Mouse (Mus musculus) heart, adult 2 months (tissue): Measurements from ENCODE around the gene P2ry2. TPM values are rescaled to one million over a fixed set of nuclear protein-coding genes. Genes with fewer than 3 reads are reported as not detected.

Experiments
- DNase-seq, 2 experiments: peaks; one replicate each; pipeline ENCODE4 v3.0.0; 2021
- H3K27ac ChIP-seq: fragments of 200-600 bp; 2 replicates; pipeline ENCODE4 v1.8.1; 2022
- H3K27me3 ChIP-seq: fragments of 200-500 bp; 2 replicates; pipeline ENCODE4 v1.6.1; 2012; ENCODE audit warnings: mild to moderate bottlenecking, low read length, inconsistent platforms, mixed read lengths; ENCODE audit not compliant: control insufficient read depth, insufficient read depth
- H3K36me3 ChIP-seq: fragments of 200-500 bp; 2 replicates; pipeline ENCODE4 v1.6.1; 2012; ENCODE audit warnings: low read length, inconsistent platforms; ENCODE audit not compliant: control insufficient read depth, insufficient read depth
- H3K4me1 ChIP-seq: fragments of 200-500 bp; 2 replicates; pipeline ENCODE4 v1.6.1; 2011; ENCODE audit warnings: low read length; ENCODE audit not compliant: control insufficient read depth, insufficient read depth
- H3K4me3 ChIP-seq: fragments of 200-600 bp; 2 replicates; pipeline ENCODE4 v1.8.1; 2022
- H3K79me2 ChIP-seq: fragments of 200-500 bp; replicated peaks from 2 replicates; pipeline ENCODE4 v1.6.1; 2012; ENCODE audit warnings: mild to moderate bottlenecking, inconsistent platforms, low read length, moderate library complexity, mixed read lengths; ENCODE audit not compliant: control insufficient read depth, insufficient read depth
- H3K9ac ChIP-seq: fragments of 200-500 bp; 2 replicates; pipeline ENCODE4 v1.6.1; 2012; ENCODE audit warnings: low read depth, mild to moderate bottlenecking, control low read depth, inconsistent platforms, low read length, mixed read lengths
- CTCF ChIP-seq: fragments of 200-600 bp; IDR thresholded peaks from 2 replicates; pipeline ENCODE4 v1.8.1; 2022; ENCODE audit warnings: antibody characterized with exemption, mild to moderate bottlenecking, moderate library complexity
- EP300 ChIP-seq: fragments of 200-500 bp; IDR thresholded peaks from 2 replicates; pipeline ENCODE4 v1.6.1; 2011; ENCODE audit warnings: low read depth, low read length, control low read depth; ENCODE audit not compliant: insufficient read depth
- POLR2A ChIP-seq: fragments of 200-500 bp; IDR thresholded peaks from 2 replicates; pipeline ENCODE4 v1.6.1; 2011; ENCODE audit warnings: mild to moderate bottlenecking, low read depth, low read length, control low read depth; ENCODE audit not compliant: insufficient read depth
- WGBS: fragments of 180-500 bp; shearing (Covaris S2); methylation state at CpG from one replicate; pipeline ENCODE4 v1.1.7; 2018; 5-methylcytosine and 5-hydroxymethylcytosine counted together
- intact Hi-C: fragments of 180-260 bp; cut with DNase I; formaldehyde crosslinking; loops from one replicate; pipeline ENCODE4 v1.15.1; 2025
- polyA plus RNA-seq: library from polyadenylated mRNA; depleted of rRNA; stranded (reverse); fragments of >200 nt; gene quantifications from 2 replicates; pipeline ENCODE4 v1.2.3, GENCODE M21; 2012
- total RNA-seq, 2 experiments: library from RNA; stranded (reverse); gene quantifications; 2 replicates each; pipeline ENCODE4 v1.2.3; 2021

P2ry2 gene
- total and polyA plus RNA-seq, 3 experiments: 22.3 to 40.4 (median 32.6) TPM

- Histone ChIP-seq H3K36me3 (peaks cover 8% of the 10 kb centered on the region; the same call in 1 of the 2 replicates), H3K27ac (no peak overlapping the region), H3K79me2 (peaks cover 2% of the 10 kb centered on the region; the same call in 1 of the 2 replicates), H3K4me3 (no peak overlapping the region), H3K27me3 (no peaks in the 10 kb centered on the region), H3K9ac (no peak overlapping the region), H3K4me1 (peaks cover 33% of the 10 kb centered on the region)
- TF ChIP-seq POLR2A (no peak), EP300 (no peak), CTCF (no peak)
- intact Hi-C loops: no loop called here
- WGBS: 88% methylated on average over 4 of the region's 4 CpGs
- peak in 1 of 2 experiments; percentile 18 for DNase-seq
These were observed 7.5 kb downstream of the P2ry2 start for GRCm38 (mm10) chr7:101005119-101005518.

GRCm38 (mm10) chr7:101003442-101004326, 9.0 kb downstream of the P2ry2 start:
- Histone ChIP-seq H3K27ac (peak overlapping the region; percentile 68), H3K9ac (0 out of 2 replicates have a peak overlapping the region, but pooled peaks have one; percentile 8), H3K36me3 (peaks cover 8% of the 10 kb centered on the region; the same call in 1 of the 2 replicates), H3K79me2 (no peaks in the 10 kb centered on the region), H3K4me3 (no peak overlapping the region), H3K27me3 (no peaks in the 10 kb centered on the region), H3K4me1 (peaks cover 29% of the 10 kb centered on the region)
- 64% methylated on average over 11 of the region's 11 CpGs for WGBS
- DNase-seq: peak; percentile 51 to 63
- intact Hi-C loops: no loop called here
- TF ChIP-seq EP300: peak; percentile 52; the same call in 1 of the 2 replicates
- no peak for TF ChIP-seq POLR2A
- no peak for TF ChIP-seq CTCF

- peak; percentile 98 for TF ChIP-seq EP300
- no peak for TF ChIP-seq CTCF
- peak; percentile 56; the same call in 1 of the 2 replicates for TF ChIP-seq POLR2A
- peak; percentile 81 to 82 for DNase-seq
- WGBS: 28% methylated on average over 6 of the region's 6 CpGs
- intact Hi-C loops: no loop called here
- H3K79me2 ChIP-seq: no peaks in the 10 kb centered on the region
- H3K9ac ChIP-seq: peak overlapping the region; percentile 22; the same call in 1 of the 2 replicates
- no peak overlapping the region for H3K4me3 ChIP-seq
- H3K4me1 ChIP-seq: peaks cover 29% of the 10 kb centered on the region
- H3K27me3 ChIP-seq: no peaks in the 10 kb centered on the region
- peaks cover 8% of the 10 kb centered on the region; the same call in 1 of the 2 replicates for H3K36me3 ChIP-seq
- H3K27ac ChIP-seq: peak overlapping the region; percentile 68
These were observed 10.4 kb downstream of the P2ry2 start for GRCm38 (mm10) chr7:101002274-101002673.

- H3K36me3 ChIP-seq: peaks cover 8% of the 10 kb centered on the region; the same call in 1 of the 2 replicates
- intact Hi-C loops: no loop called here
- peak in 1 of 2 experiments; percentile 24 for DNase-seq
- no peaks in the 10 kb centered on the region for H3K27me3 ChIP-seq
- no peak overlapping the region for H3K4me3 ChIP-seq
- no peaks in the 10 kb centered on the region for H3K79me2 ChIP-seq
- peaks cover 32% of the 10 kb centered on the region for H3K4me1 ChIP-seq
- 77% methylated on average over 5 of the region's 5 CpGs for WGBS
- TF ChIP-seq CTCF (no peak), POLR2A (no peak), EP300 (no peak)
- no peak overlapping the region for H3K27ac ChIP-seq
- H3K9ac ChIP-seq: no peak overlapping the region
These were observed 13.0 kb downstream of the P2ry2 start for GRCm38 (mm10) chr7:100999623-101000022.

- Histone ChIP-seq H3K9ac (no peak overlapping the region), H3K4me1 (peaks cover 36% of the 10 kb centered on the region), H3K4me3 (no peak overlapping the region), H3K36me3 (peaks cover 10% of the 10 kb centered on the region; the same call in 1 of the 2 replicates), H3K79me2 (no peaks in the 10 kb centered on the region), H3K27me3 (no peaks in the 10 kb centered on the region), H3K27ac (no peak overlapping the region)
- 89% methylated on average over 24 of the region's 24 CpGs for WGBS
- TF ChIP-seq CTCF: no peak
- no peak for TF ChIP-seq EP300
- no peak for TF ChIP-seq POLR2A
- DNase-seq: no peak
- intact Hi-C loops: no loop called here
These were observed 14.1 kb downstream of the P2ry2 start for GRCm38 (mm10) chr7:100998578-100998960.
